Mouse (Mus musculus) megakaryocyte-erythroid progenitor cell, adult 5 weeks (primary cell): ENCODE measurements around the gene Gm8439. TPM values are rescaled to one million over a fixed set of nuclear protein-coding genes. Genes with fewer than 3 reads are reported as not detected.

Experiments
- polyA plus RNA-seq: library from polyadenylated mRNA; stranded (reverse); fragments of >175 nt; gene quantifications from 2 replicates; pipeline ENCODE4 v1.2.3, GENCODE M21; 2012

The Gm8439 gene
- polyA plus RNA-seq: not detected in 2 replicates

GRCm38 (mm10) chr4:120588445-120588844, at the start of gene Gm8439:
Gene Gm8439 (plus strand): TSS chr4:120588745.

DNA sequence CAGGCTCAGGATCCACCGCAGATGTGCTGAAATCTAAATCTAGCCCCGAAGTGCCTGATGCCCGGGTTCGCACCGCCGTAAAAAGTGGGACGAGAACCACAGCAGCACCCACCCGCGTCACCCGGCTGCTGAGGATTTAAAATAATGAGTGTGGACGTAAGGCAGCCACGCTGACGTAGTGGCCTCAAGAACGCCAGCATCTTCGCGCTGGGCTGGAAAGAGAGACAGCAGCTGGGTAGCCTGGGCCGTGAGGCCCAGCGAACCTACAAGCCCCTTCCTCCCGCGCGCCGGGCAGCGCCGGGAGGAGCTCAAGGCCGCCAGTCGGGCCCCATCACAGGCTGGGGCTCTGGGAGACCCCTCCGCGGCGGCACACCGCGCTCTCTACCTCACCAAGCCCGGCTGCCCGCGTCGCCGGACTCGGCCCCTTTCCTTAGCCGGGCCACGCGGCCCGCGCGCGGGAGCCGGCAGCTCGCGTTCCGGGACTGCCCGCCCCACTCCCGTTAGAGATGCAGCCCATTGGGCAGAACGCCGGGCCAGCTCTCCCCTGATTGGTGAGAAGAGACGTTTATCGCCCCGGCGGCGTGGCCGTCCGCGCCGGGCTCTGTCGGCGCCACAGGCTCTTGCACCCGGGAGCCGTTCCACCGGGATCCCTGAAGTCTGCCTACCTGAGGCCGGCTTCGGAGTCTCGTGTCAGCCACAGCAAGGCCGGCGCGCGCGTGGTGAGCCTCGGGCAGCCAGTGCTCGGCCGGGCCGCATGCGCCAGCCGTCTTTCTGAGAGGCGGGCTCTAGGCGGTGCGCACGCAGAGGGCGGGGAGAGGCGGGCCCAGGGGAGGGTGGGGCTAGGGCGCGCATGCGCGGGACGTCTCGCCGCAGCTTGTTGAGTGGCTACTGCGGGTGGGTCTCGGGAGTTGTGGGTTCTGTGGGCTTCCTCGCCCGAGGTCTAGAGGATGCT, 18.8 kb upstream of the Gm8439 start, which contains the start of gene Ctps:
Gene Ctps (minus strand): TSS at position 791 of the 952 bp plus-strand sequence.

Other genes with a start within 250 kb of the Gm8439 start
- gene Scmh1, start 183.5 kb upstream of the Gm8439 start, polyA plus RNA-seq: 35.8 and 38.3 TPM in 2 replicates
- 0.03 TPM in 1 of 2 replicates, not detected in the other for gene Slfnl1, start 56.5 kb upstream of the Gm8439 start, polyA plus RNA-seq
- gene Ctps, start 18.5 kb upstream of the Gm8439 start, polyA plus RNA-seq: 5.2 and 5.5 TPM in 2 replicates
- 65.6 and 82.4 TPM in 2 replicates for gene Cited4, start 77.8 kb downstream of the Gm8439 start, polyA plus RNA-seq
- gene Kcnq4, start 159.9 kb downstream of the Gm8439 start, polyA plus RNA-seq: 0.03 TPM in 1 of 2 replicates, not detected in the other
- gene Nfyc, start 242.8 kb downstream of the Gm8439 start, polyA plus RNA-seq: 77.7 TPM in 2 replicates